In genomic region chr5:112182775-112183174, GRCm38 (mm10) we compare ENCODE assay signal across 10 mouse cellular contexts.
A peak's percentile ranks its signal among the peaks of the same experiment; 100 is the strongest.
DNase-seq lines count a peak whose midpoint lies in the region; ATAC-seq and TF ChIP-seq lines count a peak whose summit lies in the region.
"Had no signal": no experiment of that assay in that cellular context is flagged by ENCODE, and none has a peak within 500 bp of the region (broad histone marks: within the 10 kb centered on the region; RNA-seq: fewer than 3 reads in every experiment).

No protein-coding gene starts in this region.

- H3K9me3 ChIP-seq in forebrain, embryonic 13.5 days (replicated peaks): no peaks in the 10 kb centered on the region
- H3K9me3 ChIP-seq in forebrain, embryonic 16.5 days (ENCODE audit: control insufficient read depth, low read length): no peaks in the 10 kb centered on the region
- H3K9me3 ChIP-seq: liver, embryonic 15.5 days; stomach, embryonic 15.5 days had no signal

- 33% methylated on average over 8 of the region's 8 CpGs for WGBS in forebrain, embryonic 13.5 days
- 37% methylated on average over 8 of the region's 8 CpGs for WGBS in forebrain, embryonic 16.5 days
- WGBS in lung, adult 2 months: 42% methylated on average over 8 of the region's 8 CpGs
- WGBS in bone marrow, adult 2 months: 56% methylated on average over 8 of the region's 8 CpGs
- WGBS in thymus, adult 2 months: 57% methylated on average over 8 of the region's 8 CpGs

- H3K27ac ChIP-seq in forebrain, embryonic 13.5 days: no peak overlapping the region
- H3K27ac ChIP-seq in forebrain, embryonic 16.5 days (ENCODE audit: low read length): no peak overlapping the region
- H3K27ac ChIP-seq in bone marrow, adult 2 months (ENCODE audit: control insufficient read depth, insufficient read depth, low read depth, low read length, poor library complexity): no peak overlapping the region
- H3K27ac ChIP-seq in thymus, adult 2 months (ENCODE audit: control insufficient read depth, insufficient read depth, low read length): no peak overlapping the region
- H3K27ac ChIP-seq: liver, embryonic 15.5 days; stomach, embryonic 15.5 days had no signal

- 0 out of 2 replicates have a peak, but pooled peaks have one; percentile 19 for ATAC-seq in forebrain, embryonic 13.5 days
- no peak for ATAC-seq in forebrain, embryonic 16.5 days

- H3K36me3 ChIP-seq in forebrain, embryonic 13.5 days (ENCODE audit: poor library complexity, severe bottlenecking): no peaks in the 10 kb centered on the region
- H3K36me3 ChIP-seq in forebrain, embryonic 16.5 days (ENCODE audit: control insufficient read depth, insufficient read depth): no peaks in the 10 kb centered on the region
- H3K36me3 ChIP-seq in thymus, adult 2 months (ENCODE audit: control insufficient read depth, insufficient read depth, low read length): no peaks in the 10 kb centered on the region
- H3K36me3 ChIP-seq: liver, embryonic 15.5 days; stomach, embryonic 15.5 days had no signal

- no peak for DNase-seq in lung, adult 2 months
- no peak for DNase-seq in lung, postnatal 25 days (ENCODE audit: low spot score)
- DNase-seq in left cerebral cortex, postnatal 14 days (ENCODE audit: low spot score in 2 of 2): peak; percentile 44 to 46
- peak; percentile 17 for DNase-seq in thymus, adult 2 months
- no peak for DNase-seq in yolk sac, embryonic 10.5 days (ENCODE audit: low spot score)

- peak; percentile 9; the same call in 1 of the 2 replicates for TF ChIP-seq CTCF in lung, adult 2 months (IDR thresholded peaks at IDR 0.05; ENCODE audit: insufficient read depth, low read length)
- peak; percentile 38 for TF ChIP-seq CTCF in bone marrow, adult 2 months (IDR thresholded peaks at IDR 0.05; ENCODE audit: control insufficient read depth, insufficient read depth, low read length)
- TF ChIP-seq CTCF in thymus, adult 2 months (IDR thresholded peaks at IDR 0.05; ENCODE audit: borderline replicate concordance, control insufficient read depth, extremely low read depth, insufficient read depth, low read length, poor library complexity): peak; percentile 48; the same call in 1 of the 2 replicates

- intact Hi-C loops in left cerebral cortex, postnatal 14 days (cut with DNase I): no loop called here

- peaks cover 11% of the 10 kb centered on the region; the same call in 1 of the 2 replicates for H3K27me3 ChIP-seq in forebrain, embryonic 13.5 days
- H3K27me3 ChIP-seq in forebrain, embryonic 16.5 days (replicated peaks; ENCODE audit: control insufficient read depth, insufficient read depth, low read length): no peaks in the 10 kb centered on the region
- no peaks in the 10 kb centered on the region for H3K27me3 ChIP-seq in thymus, adult 2 months (ENCODE audit: control insufficient read depth, insufficient read depth, low read length)
- H3K27me3 ChIP-seq: stomach, embryonic 15.5 days had no signal

- no peak overlapping the region for H3K4me2 ChIP-seq in forebrain, embryonic 13.5 days
- no peak overlapping the region for H3K4me2 ChIP-seq in forebrain, embryonic 16.5 days (ENCODE audit: low read length)
- H3K4me2 ChIP-seq: liver, embryonic 15.5 days; stomach, embryonic 15.5 days had no signal

- H3K9ac ChIP-seq in forebrain, embryonic 13.5 days: no peak overlapping the region
- H3K9ac ChIP-seq in forebrain, embryonic 16.5 days (replicated peaks; ENCODE audit: low read depth, low read length): no peak overlapping the region
- H3K9ac ChIP-seq: liver, embryonic 15.5 days; stomach, embryonic 15.5 days had no signal

- H3K4me1 ChIP-seq in forebrain, embryonic 13.5 days: peaks cover 8% of the 10 kb centered on the region; the same call in 1 of the 2 replicates
- H3K4me1 ChIP-seq in forebrain, embryonic 16.5 days (replicated peaks; ENCODE audit: control insufficient read depth, insufficient read depth, low read length): no peaks in the 10 kb centered on the region
- no peaks in the 10 kb centered on the region for H3K4me1 ChIP-seq in lung, adult 2 months (ENCODE audit: control insufficient read depth, insufficient read depth, low read length)
- H3K4me1 ChIP-seq in bone marrow, adult 2 months (ENCODE audit: control insufficient read depth, insufficient read depth, low read length): no peaks in the 10 kb centered on the region
- no peaks in the 10 kb centered on the region for H3K4me1 ChIP-seq in thymus, adult 2 months (replicated peaks; ENCODE audit: control insufficient read depth, insufficient read depth, low read length)
- H3K4me1 ChIP-seq: liver, embryonic 15.5 days; stomach, embryonic 15.5 days had no signal

- H3K4me3 ChIP-seq in forebrain, embryonic 13.5 days: no peak overlapping the region
- H3K4me3 ChIP-seq in forebrain, embryonic 16.5 days (replicated peaks; ENCODE audit: low read length): no peak overlapping the region
- no peak overlapping the region for H3K4me3 ChIP-seq in lung, adult 2 months (replicated peaks; ENCODE audit: extremely low read depth, low read depth, low read length)
- no peak overlapping the region for H3K4me3 ChIP-seq in bone marrow, adult 2 months (replicated peaks; ENCODE audit: control insufficient read depth, low read depth, low read length)
- H3K4me3 ChIP-seq in thymus, adult 2 months (ENCODE audit: control insufficient read depth, insufficient read depth, low read length): no peak overlapping the region
- H3K4me3 ChIP-seq: liver, embryonic 15.5 days; stomach, embryonic 15.5 days had no signal

- TF ChIP-seq POLR2A in lung, adult 2 months (IDR thresholded peaks at IDR 0.05; ENCODE audit: borderline replicate concordance, extremely low read depth, low read depth, low read length): no peak
- TF ChIP-seq POLR2A in bone marrow, adult 2 months (IDR thresholded peaks at IDR 0.05; ENCODE audit: borderline replicate concordance, control insufficient read depth, low read depth, low read length): no peak
- TF ChIP-seq POLR2A in thymus, adult 2 months (IDR thresholded peaks at IDR 0.05; ENCODE audit: control insufficient read depth, extremely low read depth, insufficient read depth, low read length, poor library complexity): no peak

Comparison
In these comparisons a context has a peak if more than half of its experiments do, and no peak if none do; other contexts are left out.
1. DNase-seq: peak in left cerebral cortex, postnatal 14 days (2 of 2) and thymus, adult 2 months (single experiment); none in lung, adult 2 months (single experiment), lung, postnatal 25 days (single experiment) and yolk sac, embryonic 10.5 days (single experiment).
2. Peak in every context shown above with its lines, with median percentiles within 50 percentile points of each other: CTCF ChIP-seq.